ENCODE assay signal across 24 mouse cellular contexts in the genomic region with DNA sequence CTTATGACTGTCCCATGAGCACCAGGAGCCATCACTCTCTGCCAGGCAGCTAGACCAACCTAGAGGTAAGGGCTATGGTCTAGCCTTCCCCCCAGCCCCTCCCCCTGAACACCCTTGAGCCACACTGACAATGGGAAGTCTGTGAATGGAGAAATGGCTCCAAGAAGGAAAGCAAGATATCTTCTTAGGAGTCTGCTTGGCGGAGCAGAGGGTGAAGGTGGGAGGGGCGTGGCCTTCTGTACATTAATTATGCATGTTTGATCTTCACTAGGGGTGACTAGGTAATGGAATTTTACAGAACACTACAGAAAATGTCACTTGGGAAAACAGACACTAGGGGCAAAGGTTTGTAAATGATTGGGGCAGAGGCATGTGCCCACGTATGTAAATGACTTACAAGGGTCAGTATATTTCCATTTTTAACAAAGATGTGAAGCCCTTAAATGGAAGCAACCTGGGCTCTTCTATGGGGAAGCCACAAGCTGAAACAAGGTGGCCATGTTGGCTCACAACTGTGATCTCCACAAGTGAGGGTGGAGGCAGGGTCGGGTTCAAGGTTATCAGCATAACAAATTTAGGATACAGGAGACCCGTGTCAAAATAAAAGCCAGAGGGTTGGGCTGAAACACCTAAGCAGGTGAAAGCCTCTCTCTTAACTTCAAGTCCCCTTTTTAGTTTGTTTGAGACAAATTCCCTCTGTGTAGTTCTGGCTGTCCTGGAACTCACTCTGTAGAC. TPM values are rescaled to one million over a fixed set of nuclear protein-coding genes. Genes with fewer than 3 reads are reported as not detected.
DNase-seq lines count a peak whose midpoint lies in the region; TF ChIP-seq lines count a peak whose summit lies in the region.
"Had no signal": no experiment of that assay in that cellular context is flagged by ENCODE, and none has a peak within 500 bp of the region (broad histone marks: within the 10 kb centered on the region; RNA-seq: fewer than 3 reads in every experiment).

No protein-coding gene starts in this region.

- H3K27me3 ChIP-seq in ES-Bruce4 (ENCODE audit: control insufficient read depth, insufficient read depth, low read length, poor library complexity, severe bottlenecking) = no peaks in the 10 kb centered on the region
- H3K27me3 ChIP-seq: embryonic facial prominence, embryonic 12.5 days; embryonic facial prominence, embryonic 15.5 days; hindbrain, embryonic 13.5 days; intestine, embryonic 15.5 days had no signal

- TF ChIP-seq CTCF in ES-Bruce4 (IDR thresholded peaks at IDR 0.05; ENCODE audit: low read depth, low read length) = no peak

- peak; percentile 42 for DNase-seq in kidney, postnatal 14 days
- no peak for DNase-seq in kidney, postnatal 36 days
- peak; percentile 66 for DNase-seq in R1 (ENCODE audit: low read depth, low spot score)
- DNase-seq in lung, postnatal 14 days = no peak
- no peak for DNase-seq in thymus, postnatal 25 days
- DNase-seq: adrenal gland, postnatal 10 days; adrenal gland, postnatal 36 days; B cell, adult 2 months; cerebellum, adult 18-20 months; cerebellum, adult 9-10 months; cerebellum, postnatal 25 days; forebrain, postnatal 0 days; gastrocnemius, postnatal 25 days; heart, adult 18-20 months; heart, postnatal 10 days; heart, postnatal 36 days had no signal

- H3K36me3 ChIP-seq in ES-Bruce4 (ENCODE audit: control insufficient read depth, insufficient read depth, low read length, poor library complexity, severe bottlenecking) = no peaks in the 10 kb centered on the region
- H3K36me3 ChIP-seq: embryonic facial prominence, embryonic 12.5 days; embryonic facial prominence, embryonic 15.5 days; heart, embryonic 12.5 days; heart, embryonic 15.5 days; hindbrain, embryonic 10.5 days; hindbrain, embryonic 13.5 days; intestine, embryonic 15.5 days had no signal

- peaks cover 17% of the 10 kb centered on the region for H3K4me1 ChIP-seq in ES-Bruce4 (ENCODE audit: control insufficient read depth, insufficient read depth, low read length)
- H3K4me1 ChIP-seq: heart, embryonic 12.5 days; heart, embryonic 15.5 days had no signal

- peak overlapping the region; percentile 55 for H3K27ac ChIP-seq in ES-Bruce4 (ENCODE audit: insufficient read depth, low read length)
- H3K27ac ChIP-seq: embryonic facial prominence, embryonic 12.5 days; embryonic facial prominence, embryonic 15.5 days; heart, embryonic 15.5 days; hindbrain, embryonic 13.5 days; intestine, embryonic 15.5 days had no signal

- no peak overlapping the region for H3K4me3 ChIP-seq in ES-Bruce4 (ENCODE audit: low read depth, low read length)
- H3K4me3 ChIP-seq: embryonic facial prominence, embryonic 12.5 days; embryonic facial prominence, embryonic 15.5 days; heart, embryonic 12.5 days; heart, embryonic 15.5 days; hindbrain, embryonic 10.5 days; hindbrain, embryonic 13.5 days; intestine, embryonic 15.5 days had no signal

- H3K9me3 ChIP-seq in ES-Bruce4 (replicated peaks; ENCODE audit: control insufficient read depth, insufficient read depth, low read length, poor library complexity, severe bottlenecking) = no peaks in the 10 kb centered on the region
- H3K9me3 ChIP-seq: embryonic facial prominence, embryonic 12.5 days; embryonic facial prominence, embryonic 15.5 days; heart, embryonic 12.5 days; heart, embryonic 15.5 days; hindbrain, embryonic 10.5 days; hindbrain, embryonic 13.5 days; intestine, embryonic 15.5 days had no signal

- H3K9ac ChIP-seq in ES-Bruce4 (ENCODE audit: low read depth, poor library complexity, severe bottlenecking) = no peak overlapping the region
- H3K9ac ChIP-seq: embryonic facial prominence, embryonic 12.5 days; embryonic facial prominence, embryonic 15.5 days; forebrain, postnatal 0 days; heart, embryonic 12.5 days; heart, embryonic 15.5 days; intestine, embryonic 15.5 days had no signal

- no peak for TF ChIP-seq EP300 in ES-Bruce4 (IDR thresholded peaks at IDR 0.05; ENCODE audit: insufficient read depth, low read depth, low read length)

- TF ChIP-seq POLR2A in ES-Bruce4 (IDR thresholded peaks at IDR 0.05; ENCODE audit: insufficient read depth, low read length) = no peak

RNA-seq across cellular contexts. Expression of gene Scube3, which starts 11.4 kb away (rescaled TPM):
- polyA plus RNA-seq in ES-Bruce4 (2011; ENCODE audit: insufficient read depth, insufficient read length, low read depth, missing spikeins) = 17.9 and 18.0 TPM in 2 replicates

RNA-seq across cellular contexts. Expression of gene Zfp523, which starts 46.4 kb away (rescaled TPM):
- 16.6 and 19.5 TPM in 2 replicates for polyA plus RNA-seq in ES-Bruce4 (2011; ENCODE audit: insufficient read depth, insufficient read length, low read depth, missing spikeins)

RNA-seq across cellular contexts. Expression of gene Tcp11, which starts 50.1 kb away (rescaled TPM):
- 11.6 and 18.9 TPM in 2 replicates for polyA plus RNA-seq in ES-Bruce4 (2011; ENCODE audit: insufficient read depth, insufficient read length, low read depth, missing spikeins)

Comparison
In these comparisons a context has a peak if more than half of its experiments do, and no peak if none do; other contexts are left out.
1. DNase-seq: peak in kidney, postnatal 14 days (single experiment) and R1 (single experiment); none in kidney, postnatal 36 days (0 of 2), lung, postnatal 14 days (single experiment) and thymus, postnatal 25 days (single experiment).